Comparison of ENCODE assay signal across 8 mouse cellular contexts in the genomic region with DNA sequence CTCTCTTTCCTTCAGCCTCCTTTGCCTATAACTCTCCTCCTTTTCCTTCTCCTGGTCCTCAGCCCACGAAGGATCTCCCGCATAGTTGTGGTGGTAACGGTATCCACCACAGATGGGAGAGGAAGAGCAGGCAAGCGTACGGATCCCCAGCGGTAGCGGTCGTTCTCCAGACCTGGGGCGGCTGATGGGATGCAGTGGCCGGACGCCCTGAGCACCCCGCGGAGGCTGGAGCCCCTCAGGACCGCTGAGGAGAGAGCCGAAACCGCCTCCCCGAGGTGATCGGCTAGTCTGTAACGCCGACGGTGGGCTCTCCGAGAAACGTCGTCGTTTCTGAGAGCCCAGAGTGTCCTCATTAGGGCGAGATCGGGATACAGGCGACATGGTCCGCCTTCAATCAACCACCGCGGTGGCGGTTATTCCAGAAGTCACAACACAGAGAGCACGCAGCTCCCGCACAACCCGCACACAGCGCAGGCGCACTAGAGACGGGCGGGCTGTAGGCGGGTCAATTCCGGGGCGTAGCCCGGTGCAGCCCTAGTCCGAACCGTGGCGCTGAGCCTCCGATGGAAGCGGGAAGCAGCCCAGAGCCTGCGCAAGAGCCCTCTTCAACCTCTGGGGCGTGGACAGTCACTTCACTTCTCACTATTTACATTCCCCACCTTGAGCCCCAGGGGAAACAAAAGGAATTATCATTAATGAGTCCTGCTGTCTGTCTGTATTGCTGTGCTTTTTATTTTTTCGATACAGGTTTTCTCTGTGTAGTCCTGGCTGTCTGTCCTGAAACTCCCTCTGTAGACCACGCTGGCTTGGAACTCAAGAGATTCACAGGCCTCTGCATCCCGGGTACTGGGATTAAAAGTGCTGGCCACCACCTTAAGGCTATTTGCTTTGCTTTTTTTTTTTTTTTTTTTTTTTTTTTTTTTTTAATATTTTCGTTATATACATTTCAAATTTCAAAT. TPM values are rescaled to one million over a fixed set of nuclear protein-coding genes. Genes with fewer than 3 reads are reported as not detected.
DNase-seq lines count a peak whose midpoint lies in the region; ATAC-seq and TF ChIP-seq lines count a peak whose summit lies in the region.

Gene Nkapl (minus strand): TSS at position 449 of the 959 bp plus-strand sequence.

- WGBS in hindbrain, postnatal 0 days, result 1% methylated on average over 54 of the region's 54 CpGs
- under 1% methylated on average over 52 of the region's 54 CpGs for whole genome bisulfite sequencing in macrophage (ENCODE audit: missing documents)

- peak; percentile 95 for DNase-seq in ZHBTc4 (ENCODE audit: low read depth, low spot score)
- peak; percentile 90 for DNase-seq in gastrocnemius, adult 2 months
- DNase-seq in hindbrain, postnatal 0 days (ENCODE audit: low spot score), result peak; percentile 92
- DNase-seq in left cerebral cortex, adult 2 months (ENCODE audit: extremely low spot score in 1 of 2, low spot score in 2 of 2), result peak; percentile 76 to 78
- peak; percentile 81 for DNase-seq in retina, postnatal 7 days (ENCODE audit: low read depth, low spot score)
- peak; percentile 75 for DNase-seq in urinary bladder, adult 2 months (ENCODE audit: low spot score)

- H3K9me3 ChIP-seq in hindbrain, postnatal 0 days (ENCODE audit: low read length), result no peaks in the 10 kb centered on the region

- peak within 1 kb of the TSS; percentile 86 for H3K27ac ChIP-seq in gastrocnemius, adult 2 months
- peak within 1 kb of the TSS; percentile 73; the same call in 1 of the 2 replicates for H3K27ac ChIP-seq in hindbrain, postnatal 0 days
- peak within 1 kb of the TSS; percentile 66; the same call in 1 of the 2 replicates for H3K27ac ChIP-seq in left cerebral cortex, adult 2 months
- H3K27ac ChIP-seq in macrophage, result no peak within 1 kb of the TSS

- no peaks in the 10 kb centered on the region for H3K79me2 ChIP-seq in macrophage (ENCODE audit: inconsistent target)

- intact Hi-C loops in gastrocnemius, adult 2 months (cut with DNase I), result no loop called here
- intact Hi-C loops in left cerebral cortex, adult 2 months (cut with DNase I), result loop anchor here (5.0 kb wide), 1 partner anchor 106 kb away; the partner anchor contains the start of gene Zscan12

- ATAC-seq in common myeloid progenitor, adult 5-6 weeks (replicated peaks; ENCODE audit: low read depth, poor library complexity, severe bottlenecking), result peak; percentile 97
- ATAC-seq in hindbrain, postnatal 0 days, result peak; percentile 99

- H3K9ac ChIP-seq in hindbrain, postnatal 0 days (replicated peaks; ENCODE audit: low read length), result peak within 1 kb of the TSS; percentile 67

- no peak for TF ChIP-seq CTCF in gastrocnemius, adult 2 months (IDR thresholded peaks at IDR 0.05)
- no peak for TF ChIP-seq CTCF in hindbrain, postnatal 0 days (IDR thresholded peaks at IDR 0.05; ENCODE audit: low read depth)
- no peak for TF ChIP-seq CTCF in left cerebral cortex, adult 2 months (IDR thresholded peaks at IDR 0.05)

- no peaks in the 10 kb centered on the region for H3K4me1 ChIP-seq in hindbrain, postnatal 0 days (ENCODE audit: insufficient read depth, low read length)

- peak within 1 kb of the TSS; percentile 86 for H3K4me3 ChIP-seq in gastrocnemius, adult 2 months
- peak within 1 kb of the TSS; percentile 66 for H3K4me3 ChIP-seq in hindbrain, postnatal 0 days (ENCODE audit: low read length)
- H3K4me3 ChIP-seq in left cerebral cortex, adult 2 months, result peak within 1 kb of the TSS; percentile 62
- peak within 1 kb of the TSS; percentile 50 for H3K4me3 ChIP-seq in macrophage (ENCODE audit: inconsistent target)

- H3K4me2 ChIP-seq in hindbrain, postnatal 0 days (ENCODE audit: low read depth, low read length), result peak within 1 kb of the TSS; percentile 87

- no peaks in the 10 kb centered on the region for H3K36me3 ChIP-seq in hindbrain, postnatal 0 days (ENCODE audit: insufficient read depth, low read length)
- no peaks in the 10 kb centered on the region for H3K36me3 ChIP-seq in macrophage (ENCODE audit: inconsistent target)

- H3K27me3 ChIP-seq in hindbrain, postnatal 0 days (ENCODE audit: insufficient read depth, low read length), result 0 out of 2 replicates have a peak, but pooled peaks cover 4% of the 10 kb centered on the region

RNA-seq across cellular contexts. Expression of gene Nkapl, which starts in this region (rescaled TPM):
- total RNA-seq in common myeloid progenitor, adult 5-6 weeks (2017), result 0.19 TPM in 1 of 2 replicates, not detected in the other
- total RNA-seq in gastrocnemius, adult 2 months (2021), result under 1 TPM; 0.14 to 0.15 TPM
- 0.86 and 1.1 TPM in 2 replicates for total RNA-seq in hindbrain, postnatal 0 days (2014; rRNA removed)
- polyA plus RNA-seq in hindbrain, postnatal 0 days (2015; fragmentation: Nextera tagmentation; extraction: Ambion mirVana), result 1.5 and 2.6 TPM in 2 replicates
- under 1 TPM; 0.40 to 0.77 TPM for total RNA-seq in left cerebral cortex, adult 2 months (2021)
- total RNA-seq in macrophage (2018; cell fraction: chromatin; rRNA removed), result under 1 TPM in 3 of 26 experiments, not detected in 23; 0.59 to 0.92 (median 0.63) TPM
- total RNA-seq in macrophage (2018; cell fraction: cytosol; rRNA removed), result under 1 TPM in 14 of 26 experiments, not detected in 12; 0.08 to 0.28 (median 0.17) TPM
- total RNA-seq in macrophage (2018; cell fraction: nucleus; rRNA removed), result under 1 TPM in 4 of 26 experiments, not detected in 22; 0.42 to 0.60 (median 0.50) TPM
- polyA plus RNA-seq in macrophage (2018), result 0.29 to 0.41 TPM in 2 of 3 replicates, not detected in the other
- 1.0 and 1.1 TPM in 2 replicates for polyA plus RNA-seq in urinary bladder, adult 2 months (2012; rRNA removed)

Comparison
In these comparisons a context has a peak if more than half of its experiments do, and no peak if none do; other contexts are left out.
1. Peak in ATAC-seq in common myeloid progenitor, adult 5-6 weeks; RNA of the gene not detected or under 1 TPM.
2. Peak in DNase-seq, H3K4me3 ChIP-seq and H3K27ac ChIP-seq in gastrocnemius, adult 2 months; RNA of the gene not detected or under 1 TPM.
3. Peak in DNase-seq, H3K4me3 ChIP-seq and H3K27ac ChIP-seq in left cerebral cortex, adult 2 months; RNA of the gene not detected or under 1 TPM.